Mouse (Mus musculus): ENCODE measurements around the gene Gm10337.

Gene Gm10337

GRCm38 (mm10) chr15:102503447-102503846 lies at the start of gene Gm10337:
Gene Gm10337, plus strand, starts transcription at chr15:102503722.
- no peak for DNase-seq (ENCODE audit: low spot score in 2 of 2)

- peak in 1 of 2 experiments; percentile 26 for DNase-seq (ENCODE audit: low spot score in 2 of 2)
Observed at GRCm38 (mm10) chr15:102455993-102456392, 47.5 kb upstream of the Gm10337 start.

- peak; percentile 42 to 47 for DNase-seq (ENCODE audit: low spot score in 2 of 2)
Observed at GRCm38 (mm10) chr15:102458050-102458736, 45.3 kb upstream of the Gm10337 start.

GRCm38 (mm10) chr15:102458904-102459317 lies 44.6 kb upstream of the Gm10337 start, which contains the start of gene Prr13:
Gene Prr13, plus strand, starts transcription at chr15:102459028.
- peak; percentile 81 to 84 for DNase-seq (ENCODE audit: low spot score in 2 of 2)

- DNase-seq (ENCODE audit: low spot score in 2 of 2) = no peak
Observed at GRCm38 (mm10) chr15:102459381-102459780, 44.1 kb upstream of the Gm10337 start.

GRCm38 (mm10) chr15:102459847-102460246 lies 43.7 kb upstream of the Gm10337 start:
- DNase-seq (ENCODE audit: low spot score in 2 of 2) = no peak

GRCm38 (mm10) chr15:102460409-102460808 lies 43.1 kb upstream of the Gm10337 start:
- no peak for DNase-seq (ENCODE audit: low spot score in 2 of 2)

- DNase-seq (ENCODE audit: low spot score in 2 of 2) = no peak
Observed at GRCm38 (mm10) chr15:102460971-102461370, 42.6 kb upstream of the Gm10337 start.

- no peak for DNase-seq (ENCODE audit: low spot score in 2 of 2)
Observed at GRCm38 (mm10) chr15:102461430-102462075, 42.0 kb upstream of the Gm10337 start.

GRCm38 (mm10) chr15:102463666-102464065 lies 39.9 kb upstream of the Gm10337 start:
- peak in 1 of 2 experiments; percentile 44 for DNase-seq (ENCODE audit: low spot score in 2 of 2)

GRCm38 (mm10) chr15:102468675-102469370 lies 34.7 kb upstream of the Gm10337 start:
- no peak for DNase-seq (ENCODE audit: low spot score in 2 of 2)

- DNase-seq (ENCODE audit: low spot score in 2 of 2) = peak; percentile 94 to 97
Observed at GRCm38 (mm10) chr15:102470183-102470604, 33.3 kb upstream of the Gm10337 start, which contains the start of gene Pcbp2. Gene Pcbp2, plus strand, starts transcription at chr15:102470539.

GRCm38 (mm10) chr15:102470605-102471294 lies 32.8 kb upstream of the Gm10337 start:
- peak; percentile 70 to 76 for DNase-seq (ENCODE audit: low spot score in 2 of 2)

- DNase-seq (ENCODE audit: low spot score in 2 of 2) = no peak
Observed at GRCm38 (mm10) chr15:102471295-102471645, 32.3 kb upstream of the Gm10337 start.

- DNase-seq (ENCODE audit: low spot score in 2 of 2) = no peak
Observed at GRCm38 (mm10) chr15:102471727-102472126, 31.8 kb upstream of the Gm10337 start.

- DNase-seq (ENCODE audit: low spot score in 2 of 2) = no peak
Observed at GRCm38 (mm10) chr15:102473246-102473645, 30.3 kb upstream of the Gm10337 start.

GRCm38 (mm10) chr15:102474520-102474919 lies 29.0 kb upstream of the Gm10337 start:
- no peak for DNase-seq (ENCODE audit: low spot score in 2 of 2)

- no peak for DNase-seq (ENCODE audit: low spot score in 2 of 2)
Observed at GRCm38 (mm10) chr15:102483136-102483535, 20.4 kb upstream of the Gm10337 start.

- DNase-seq (ENCODE audit: low spot score in 2 of 2) = no peak
Observed at GRCm38 (mm10) chr15:102485853-102486252, 17.7 kb upstream of the Gm10337 start.

GRCm38 (mm10) chr15:102487664-102488063 lies 15.9 kb upstream of the Gm10337 start:
- DNase-seq (ENCODE audit: low spot score in 2 of 2) = no peak

- DNase-seq (ENCODE audit: low spot score in 2 of 2) = no peak
Observed at GRCm38 (mm10) chr15:102498322-102498721, 5.2 kb upstream of the Gm10337 start.

GRCm38 (mm10) chr15:102499370-102499769 lies 4.2 kb upstream of the Gm10337 start:
- DNase-seq (ENCODE audit: low spot score in 2 of 2) = no peak

Measured in thymus, postnatal 10 days (tissue).